Mouse (Mus musculus) right cerebral cortex, postnatal 25 days (tissue): Measurements from ENCODE around the gene Rp9.
"Not testable (repeated sequence)": the region's sequence is repeated elsewhere in the genome, so short reads cannot be mapped to it uniquely, and the experiment has no call there.

ENCODE experiments used
- DNase-seq: peaks from one replicate; pipeline ENCODE4 v3.0.0; 2022

Gene Rp9

DNA sequence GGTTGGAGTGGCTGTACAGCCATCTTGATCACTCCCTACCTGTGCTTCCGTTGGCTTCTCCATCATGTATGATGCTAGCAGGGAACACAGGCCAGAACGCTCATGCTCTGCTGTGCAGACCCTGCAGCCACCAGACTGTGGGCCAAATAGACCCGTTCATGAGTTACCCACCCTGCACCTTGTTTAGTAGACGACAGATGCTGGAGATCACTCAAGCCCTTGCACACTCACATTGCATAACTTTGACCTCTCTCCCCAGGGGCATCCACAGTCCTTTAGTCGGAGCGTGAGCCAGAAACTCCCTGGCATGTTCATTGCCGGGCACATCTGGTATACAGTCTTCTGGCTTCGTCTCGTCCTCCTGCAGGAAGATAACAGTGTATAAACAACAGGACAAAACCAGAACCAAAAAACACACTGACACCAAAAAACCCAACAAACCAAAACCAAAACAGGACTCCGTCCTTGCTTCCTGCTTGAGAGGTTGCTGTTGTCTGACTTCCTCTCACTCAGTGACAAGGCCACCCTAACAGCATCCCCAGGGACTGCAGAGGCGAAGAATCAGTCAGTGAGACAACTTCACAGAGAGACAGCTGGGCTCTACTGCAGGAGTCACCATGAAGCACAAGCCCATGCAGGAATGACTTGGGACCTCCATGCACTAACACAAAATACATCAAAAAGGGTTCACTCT lies 12.3 kb downstream of the Rp9 start:
- DNase-seq, result no peak

- DNase-seq, result no peak
Measured at GRCm38 (mm10) chr9:22455041-22455440, 14.5 kb downstream of the Rp9 start.

DNA sequence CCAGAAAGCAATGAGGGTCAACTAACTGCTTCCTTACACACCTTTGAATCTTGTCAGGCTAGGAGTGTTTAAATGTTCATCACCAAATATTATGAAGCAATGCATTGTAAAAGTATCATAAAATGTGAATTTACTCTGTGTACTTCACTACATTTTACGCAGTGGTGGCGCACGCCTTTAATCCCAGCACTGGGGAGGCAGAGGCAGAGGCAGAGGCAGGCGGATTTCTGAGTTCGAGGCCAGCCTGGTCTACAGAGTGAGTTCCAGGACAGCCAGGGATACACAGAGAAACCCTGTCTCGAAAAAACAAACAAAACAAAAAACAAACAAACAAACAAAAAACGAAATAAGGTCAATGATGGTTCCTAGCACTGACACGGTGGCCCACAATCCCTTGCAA lies 15.6 kb downstream of the Rp9 start, which contains the start of gene Gm17545:
Gene Gm17545 (plus strand): TSS at position 301 of the 400 bp plus-strand sequence.
- DNase-seq, result not testable (repeated sequence)

DNA sequence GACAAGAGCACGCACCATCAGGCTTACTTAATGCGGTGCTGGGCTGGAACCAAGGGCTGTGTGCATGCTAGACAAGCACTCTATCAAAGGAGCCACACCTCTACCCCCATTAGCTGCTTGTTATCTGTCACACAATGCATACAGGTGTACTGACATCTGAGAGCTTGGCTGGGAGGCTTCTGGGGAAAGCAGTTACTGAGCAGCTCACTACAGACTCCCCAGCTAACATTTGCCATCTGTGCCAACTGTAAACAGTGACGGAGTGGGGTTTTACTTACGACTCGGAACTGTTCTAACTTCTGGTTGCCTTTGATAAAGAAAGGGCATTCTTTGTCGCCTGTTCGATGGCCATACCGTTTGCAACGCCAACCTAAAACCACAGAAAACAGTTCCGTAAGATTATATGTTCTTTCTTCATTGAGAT lies 16.0 kb downstream of the Rp9 start:
- DNase-seq, result no peak

DNA sequence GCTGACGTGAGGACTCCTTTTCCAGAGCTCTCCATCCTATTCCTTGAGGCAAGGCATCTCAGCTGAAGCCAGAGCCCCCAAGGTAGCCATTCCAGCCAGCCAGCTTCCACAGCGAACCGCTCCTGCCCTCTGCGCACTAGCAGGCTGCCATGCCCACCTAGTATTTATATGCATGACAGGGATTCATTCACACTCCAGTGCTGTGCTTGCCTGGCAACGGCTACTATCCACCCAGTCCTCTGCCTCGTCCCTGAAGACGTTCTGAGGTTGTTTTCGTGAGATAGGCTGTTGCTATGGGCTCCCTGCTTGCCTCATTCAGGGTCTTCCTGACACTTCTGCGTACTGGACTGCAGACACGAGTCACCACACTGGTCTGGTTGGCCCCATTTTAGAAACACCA lies 16.8 kb downstream of the Rp9 start:
- no peak for DNase-seq

GRCm38 (mm10) chr9:22449209-22449608 lies 20.3 kb downstream of the Rp9 start:
- DNase-seq, result no peak

GRCm38 (mm10) chr9:22448420-22448819 lies 21.1 kb downstream of the Rp9 start:
- DNase-seq, result no peak

- DNase-seq, result no peak
Measured at GRCm38 (mm10) chr9:22447213-22447612, 22.3 kb downstream of the Rp9 start.

DNA sequence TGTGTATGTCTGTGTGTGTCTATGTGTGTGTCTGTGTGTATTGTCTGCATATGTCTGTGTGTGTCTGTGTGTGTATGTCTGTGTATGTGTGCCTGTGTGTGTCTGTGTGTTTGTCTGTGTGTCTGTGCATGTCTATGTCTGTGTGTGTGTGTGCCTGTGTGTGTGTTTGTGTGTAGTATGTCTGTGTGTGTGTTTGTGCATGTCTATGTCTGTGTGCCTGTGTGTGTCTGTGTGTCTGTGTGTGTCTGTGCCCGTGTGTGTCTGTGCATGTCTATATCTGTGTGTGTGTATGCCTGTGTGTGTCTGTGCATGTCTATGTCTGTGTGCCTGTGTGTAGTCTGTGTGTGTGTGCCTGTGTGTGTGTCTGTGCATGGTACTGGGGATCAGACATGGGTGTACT lies 24.4 kb downstream of the Rp9 start:
- DNase-seq, result no peak

DNA sequence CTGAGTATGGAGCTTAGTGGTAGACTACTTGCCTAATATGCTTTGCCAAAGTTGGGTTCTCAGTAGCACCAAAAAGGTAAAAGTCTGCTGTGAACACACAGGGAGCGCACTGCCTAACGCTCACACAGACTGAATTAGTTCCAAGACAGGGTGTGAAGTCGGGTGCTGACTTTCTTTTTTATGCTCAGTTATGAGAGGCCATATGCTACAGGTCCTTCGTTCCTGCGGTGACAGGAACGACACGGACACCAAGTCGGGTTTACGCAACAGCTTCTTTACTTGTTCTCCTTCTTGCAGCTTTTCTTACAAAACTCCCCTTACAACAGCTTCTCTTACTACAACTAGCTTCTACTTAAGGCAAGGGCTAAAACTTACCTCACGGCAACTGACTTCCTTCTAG lies 26.4 kb downstream of the Rp9 start:
- DNase-seq, result no peak

DNA sequence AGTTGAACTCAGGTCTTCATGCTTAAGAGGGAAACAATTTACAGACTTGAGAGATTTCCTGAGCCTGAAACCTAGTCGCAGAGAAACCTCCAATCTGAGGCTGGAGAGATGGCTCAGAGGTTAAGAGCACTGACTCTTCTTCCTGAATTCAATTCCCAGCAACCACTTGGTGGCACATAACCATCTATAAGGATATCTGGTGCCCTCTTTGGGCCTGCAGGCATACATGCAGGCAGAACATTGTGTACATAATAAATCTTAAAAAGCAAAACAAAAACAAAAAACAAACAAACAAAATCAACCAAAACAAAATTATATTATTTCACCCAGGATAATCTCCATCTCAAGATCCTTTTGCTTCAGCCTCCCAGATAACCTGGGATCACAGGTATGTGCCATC lies 30.7 kb downstream of the Rp9 start:
- no peak for DNase-seq

DNA sequence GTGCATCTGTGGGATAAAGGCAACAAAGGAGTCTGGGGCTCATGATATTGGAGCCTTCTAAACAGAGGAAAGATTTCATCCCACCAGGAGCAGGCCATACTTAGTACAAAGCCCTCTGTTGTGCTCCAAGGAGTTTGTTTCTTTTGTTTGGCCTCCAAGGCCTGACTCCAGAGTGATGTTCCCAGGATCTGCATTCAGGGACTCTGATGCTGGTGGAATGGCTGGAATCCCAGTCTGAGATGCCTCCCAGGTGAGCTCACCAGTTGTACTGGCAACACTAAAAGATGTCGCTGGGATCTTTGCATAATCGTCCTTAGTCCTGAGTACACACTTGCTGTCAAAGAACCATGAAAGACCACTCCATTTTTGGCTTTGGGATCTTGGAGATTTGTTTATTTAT lies 35.4 kb downstream of the Rp9 start:
- DNase-seq, result no peak

- DNase-seq, result no peak
Measured at GRCm38 (mm10) chr9:22433221-22433620, 36.3 kb downstream of the Rp9 start.

DNA sequence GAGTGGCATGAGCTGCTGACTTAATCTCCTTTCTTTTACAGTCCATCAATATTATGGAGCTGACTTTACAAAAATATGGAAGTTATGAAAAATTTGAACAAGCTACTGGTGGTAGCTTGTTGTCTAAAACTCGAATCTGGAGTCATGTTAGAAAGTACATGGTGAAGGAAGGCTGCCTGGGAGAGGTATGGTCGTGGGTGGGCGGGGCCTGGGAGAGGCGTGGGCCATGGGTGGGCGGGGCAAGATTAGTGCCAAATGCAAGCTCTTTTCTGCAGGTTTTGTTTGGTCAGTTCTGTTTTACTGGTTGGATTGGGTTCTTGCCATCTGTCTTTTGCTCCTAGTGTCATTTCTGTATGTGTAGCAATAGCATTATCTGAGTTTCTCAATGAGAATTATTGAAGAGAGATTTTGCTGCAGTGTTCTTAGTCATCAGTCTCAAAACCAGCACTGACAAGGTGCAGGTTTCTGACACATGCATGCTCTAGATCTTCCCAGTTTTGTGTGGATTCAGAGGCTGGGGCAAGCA lies 39.2 kb downstream of the Rp9 start:
- no peak for DNase-seq

DNA sequence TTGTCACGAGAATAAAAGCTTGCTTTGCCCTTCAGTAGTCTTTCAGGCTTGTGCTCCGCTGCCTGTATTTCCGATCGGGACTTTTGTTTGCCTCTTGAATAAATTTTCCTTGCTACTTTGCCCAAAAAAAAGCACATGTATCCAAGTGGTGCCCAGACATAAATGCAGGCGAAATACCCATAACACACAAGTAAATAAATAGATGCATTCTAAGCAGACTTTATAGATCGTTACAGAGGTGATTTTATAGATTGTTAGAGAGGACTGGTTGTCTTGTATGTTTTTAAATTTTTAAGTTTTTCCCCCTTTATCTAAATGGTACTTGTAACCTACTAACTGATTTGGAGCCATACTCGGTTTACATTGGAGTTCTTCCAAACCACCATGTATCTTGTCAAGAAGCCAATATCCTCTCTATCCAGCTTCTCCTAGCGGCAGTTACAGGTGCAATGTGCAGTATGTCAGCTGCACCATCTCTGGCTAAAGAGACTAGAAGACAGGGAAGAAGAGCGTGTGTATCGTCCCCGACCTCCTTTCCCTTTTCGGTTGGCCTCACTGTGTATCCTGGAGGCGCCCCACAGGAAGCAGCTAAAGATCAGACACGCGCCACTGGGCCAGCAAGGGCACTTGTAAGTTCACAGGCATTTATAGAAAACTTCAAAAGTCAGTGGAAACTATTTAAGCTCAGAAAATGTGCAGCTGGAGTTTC lies 39.9 kb downstream of the Rp9 start:
- DNase-seq, result no peak

DNA sequence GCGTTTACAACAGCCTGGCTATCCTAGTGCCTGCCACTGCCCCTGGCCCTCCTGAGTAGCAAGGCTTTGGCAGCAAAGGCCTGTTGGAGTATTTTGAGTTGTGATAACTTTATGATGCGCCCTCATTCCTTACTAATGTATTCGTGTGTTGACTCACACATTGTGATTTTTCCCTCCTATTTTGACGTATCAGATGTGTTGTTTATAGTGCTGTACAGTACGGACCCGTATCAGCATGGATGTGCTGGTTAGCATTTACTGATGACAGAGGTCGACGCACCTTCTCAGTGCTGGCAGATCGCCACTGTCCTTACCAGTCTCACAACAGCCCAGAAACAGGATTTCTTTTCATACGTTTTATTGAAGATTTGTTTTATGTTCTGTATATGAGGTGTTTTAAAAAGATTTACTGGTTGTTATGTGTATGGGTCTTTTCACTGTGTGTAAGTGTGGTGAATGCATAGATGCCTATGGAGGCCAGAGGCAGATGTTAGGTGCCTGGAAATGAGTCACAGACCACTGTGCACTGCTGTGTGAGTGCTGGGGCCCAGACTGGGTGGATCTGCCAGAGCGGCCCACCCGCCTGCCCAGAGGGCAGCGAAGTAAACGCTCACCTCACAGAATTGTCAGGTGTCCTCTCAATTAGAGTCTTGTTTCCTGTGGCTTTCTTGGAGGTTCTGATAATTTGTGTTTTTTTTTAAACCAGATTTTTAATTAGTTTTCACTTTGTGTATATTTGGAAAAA lies 40.7 kb downstream of the Rp9 start:
- DNase-seq, result no peak

GRCm38 (mm10) chr9:22428028-22428665 lies 41.4 kb downstream of the Rp9 start:
- no peak for DNase-seq

- DNase-seq, result no peak
Measured at GRCm38 (mm10) chr9:22424719-22425118, 44.8 kb downstream of the Rp9 start.

- DNase-seq, result no peak
Measured at GRCm38 (mm10) chr9:22424196-22424595, 45.3 kb downstream of the Rp9 start.

- no peak for DNase-seq
Measured at GRCm38 (mm10) chr9:22423507-22423906, 46.0 kb downstream of the Rp9 start.

DNA sequence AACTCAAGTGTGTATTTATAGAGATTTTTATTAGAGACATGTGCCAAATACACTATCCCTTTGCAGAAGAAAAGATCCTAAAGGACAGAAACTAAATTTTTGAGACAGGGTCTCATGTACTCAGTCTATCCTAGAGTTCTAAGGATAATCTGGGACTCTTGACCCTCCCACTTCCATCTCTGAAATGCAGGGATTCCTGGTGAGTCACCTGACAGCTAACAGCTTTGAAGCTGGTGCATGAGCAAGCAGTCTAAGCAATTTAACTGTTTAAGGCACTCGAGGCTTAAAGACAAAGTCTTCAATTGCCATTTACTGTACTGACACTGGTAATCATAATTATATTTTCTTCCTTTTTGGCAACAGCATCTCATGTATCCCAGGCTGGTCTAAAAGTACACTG lies 47.0 kb downstream of the Rp9 start:
- DNase-seq, result no peak

- no peak for DNase-seq
Measured at GRCm38 (mm10) chr9:22420491-22420890, 49.1 kb downstream of the Rp9 start.

GRCm38 (mm10) chr9:22419877-22420276 lies 49.7 kb downstream of the Rp9 start:
- no peak for DNase-seq
